Mouse (Mus musculus) testis, adult 2 months (tissue): ENCODE measurements around the gene Dnajc10. TPM values are rescaled to one million over a fixed set of nuclear protein-coding genes. Genes with fewer than 3 reads are reported as not detected.

Source experiments
- H3K27ac ChIP-seq: fragments of 200-500 bp; 2 replicates; pipeline ENCODE4 v1.5.1; 2012; ENCODE audit warnings: low read depth, low read length; ENCODE audit not compliant: control insufficient read depth, insufficient read depth
- H3K27me3 ChIP-seq: fragments of 200-500 bp; 2 replicates; pipeline ENCODE4 v1.6.1; 2012; ENCODE audit warnings: mild to moderate bottlenecking, low read length, moderate library complexity; ENCODE audit not compliant: control insufficient read depth, insufficient read depth
- H3K36me3 ChIP-seq: fragments of 200-500 bp; 2 replicates; pipeline ENCODE4 v1.6.1; 2012; ENCODE audit warnings: mild to moderate bottlenecking, low read length; ENCODE audit not compliant: control insufficient read depth, insufficient read depth
- H3K4me1 ChIP-seq: fragments of 200-500 bp; 2 replicates; pipeline ENCODE4 v1.6.1; 2012; ENCODE audit warnings: low read length; ENCODE audit not compliant: control insufficient read depth, insufficient read depth
- H3K4me3 ChIP-seq: fragments of 200-500 bp; 2 replicates; pipeline ENCODE4 v1.5.1; 2012; ENCODE audit warnings: low read depth, mild to moderate bottlenecking, low read length, moderate library complexity, mixed read lengths; ENCODE audit not compliant: control insufficient read depth
- CTCF ChIP-seq: fragments of 200-500 bp; IDR thresholded peaks from 2 replicates; pipeline ENCODE4 v1.5.1; 2012; ENCODE audit warnings: low read depth, mild to moderate bottlenecking, inconsistent platforms, low read length, moderate library complexity; ENCODE audit not compliant: control insufficient read depth, insufficient read depth, insufficient replicate concordance
- POLR2A ChIP-seq: fragments of 200-500 bp; IDR thresholded peaks from 2 replicates; pipeline ENCODE4 v1.6.1; 2012; ENCODE audit warnings: low read depth, mild to moderate bottlenecking, inconsistent platforms, low read length, moderate library complexity; ENCODE audit not compliant: control insufficient read depth
- polyA plus RNA-seq: library from polyadenylated mRNA; depleted of rRNA; stranded (reverse); fragments of >200 nt; gene quantifications from 2 replicates; pipeline ENCODE4 v1.2.3, GENCODE M21; 2012

The Dnajc10 gene
- polyA plus RNA-seq, 1 experiment = 26.6 TPM

- Histone ChIP-seq H3K36me3 (peaks cover 2% of the 10 kb centered on the region), H3K4me3 (no peak overlapping the region), H3K27ac (no peak overlapping the region), H3K4me1 (no peaks in the 10 kb centered on the region), H3K27me3 (no peaks in the 10 kb centered on the region)
- TF ChIP-seq CTCF = no peak
- no peak for TF ChIP-seq POLR2A
Measured at GRCm38 (mm10) chr2:80328961-80329653, 13.8 kb downstream of the Dnajc10 start.

GRCm38 (mm10) chr2:80340537-80340936, 25.3 kb downstream of the Dnajc10 start:
- Histone ChIP-seq H3K36me3 (peaks cover 5% of the 10 kb centered on the region), H3K4me3 (no peak overlapping the region), H3K27me3 (no peaks in the 10 kb centered on the region), H3K4me1 (no peaks in the 10 kb centered on the region), H3K27ac (no peak overlapping the region)
- no peak for TF ChIP-seq POLR2A
- no peak for TF ChIP-seq CTCF

GRCm38 (mm10) chr2:80354531-80354930, 39.3 kb downstream of the Dnajc10 start:
- H3K4me3 ChIP-seq = no peak overlapping the region
- no peak overlapping the region for H3K27ac ChIP-seq
- no peaks in the 10 kb centered on the region for H3K4me1 ChIP-seq
- peaks cover 3% of the 10 kb centered on the region for H3K36me3 ChIP-seq
- no peaks in the 10 kb centered on the region for H3K27me3 ChIP-seq
- TF ChIP-seq CTCF (no peak), POLR2A (no peak)

GRCm38 (mm10) chr2:80356656-80357231, 41.5 kb downstream of the Dnajc10 start:
- Histone ChIP-seq H3K27ac (no peak overlapping the region), H3K27me3 (no peaks in the 10 kb centered on the region), H3K36me3 (peaks cover 3% of the 10 kb centered on the region), H3K4me3 (no peak overlapping the region), H3K4me1 (no peaks in the 10 kb centered on the region)
- no peak for TF ChIP-seq POLR2A
- TF ChIP-seq CTCF = no peak

- Histone ChIP-seq H3K27ac (no peak overlapping the region), H3K27me3 (no peaks in the 10 kb centered on the region), H3K4me3 (no peak overlapping the region), H3K36me3 (no peaks in the 10 kb centered on the region), H3K4me1 (no peaks in the 10 kb centered on the region)
- TF ChIP-seq CTCF = no peak
- TF ChIP-seq POLR2A = no peak
Measured at GRCm38 (mm10) chr2:80371458-80371857, 56.2 kb downstream of the Dnajc10 start.

- H3K27me3 ChIP-seq = no peaks in the 10 kb centered on the region
Measured at GRCm38 (mm10) chr2:80374892-80375291, 59.6 kb downstream of the Dnajc10 start.

GRCm38 (mm10) chr2:80379848-80380247, 64.6 kb downstream of the Dnajc10 start:
- H3K4me3 ChIP-seq = no peak overlapping the region
- H3K4me1 ChIP-seq = no peaks in the 10 kb centered on the region
- H3K36me3 ChIP-seq = no peaks in the 10 kb centered on the region
- H3K27ac ChIP-seq = no peak overlapping the region
- no peak for TF ChIP-seq POLR2A
- no peak for TF ChIP-seq CTCF
- H3K27me3 ChIP-seq = no peaks in the 10 kb centered on the region

More at GRCm38 (mm10) chr2:80374892-80375291, 59.6 kb downstream of the Dnajc10 start:
- Histone ChIP-seq H3K36me3 (no peaks in the 10 kb centered on the region), H3K4me3 (no peak overlapping the region), H3K27ac (no peak overlapping the region), H3K4me1 (no peaks in the 10 kb centered on the region)
- TF ChIP-seq POLR2A = no peak
- TF ChIP-seq CTCF = no peak
